Mouse (Mus musculus): ENCODE measurements at regions not wholly inside any gene's neighbourhood (a gene's known extent, or its start where the extent isn't known, plus 50 kb on each side); places are given as distances from the start of the nearest gene placed in this dataset.

GRCm38 (mm10) chr15:5468535-5469073 is 224.6 kb upstream of the Ptger4 start:
- TF ChIP-seq CTCF (conservative IDR thresholded peaks at IDR 0.05; ENCODE audit: insufficient read depth, insufficient read length, low read depth, low read length) = no peak
- no peak for TF ChIP-seq POLR2A (IDR thresholded peaks at IDR 0.05; ENCODE audit: low read depth, low read length)

Measured in kidney, adult 2 months (tissue).